Mouse (Mus musculus): ENCODE results near the gene Zbtb9. TPM values are rescaled to one million over a fixed set of nuclear protein-coding genes. Genes with fewer than 3 reads are reported as not detected.

Gene Zbtb9
- polyA plus RNA-seq, 1 experiment from 2014 or later = 10.1 TPM

GRCm38 (mm10) chr17:26983382-26983781 is 10.4 kb downstream of the Zbtb9 start:
- no peaks in the 10 kb centered on the region for H3K9me3 ChIP-seq (replicated peaks; ENCODE audit: control insufficient read depth, low read length)
- H3K9ac ChIP-seq (replicated peaks; ENCODE audit: low read length) = no peak overlapping the region
- 93% methylated on average over 4 of the region's 4 CpGs for WGBS
- no peak for ATAC-seq (replicated peaks; ENCODE audit: insufficient number of reproducible peaks, low FRiP score, low TSS enrichment, low read depth)
- H3K4me3 ChIP-seq (ENCODE audit: low read depth, low read length) = no peak overlapping the region
- no peaks in the 10 kb centered on the region for H3K4me1 ChIP-seq (ENCODE audit: control insufficient read depth, insufficient read depth, low read length)
- DNase-seq (ENCODE audit: low spot score) = no peak
- H3K36me3 ChIP-seq (replicated peaks; ENCODE audit: control insufficient read depth, insufficient read depth, low read depth, low read length) = no peaks in the 10 kb centered on the region; the same call in 1 of the 2 replicates
- no peak overlapping the region for H3K27ac ChIP-seq (replicated peaks; ENCODE audit: low read depth, low read length)
- H3K4me2 ChIP-seq (ENCODE audit: low read depth, low read length) = no peak overlapping the region
- H3K27me3 ChIP-seq (ENCODE audit: control insufficient read depth, insufficient read depth, low read length) = no peaks in the 10 kb centered on the region

GRCm38 (mm10) chr17:26985503-26986179 is 12.7 kb downstream of the Zbtb9 start:
- Histone ChIP-seq H3K4me2 (ENCODE audit: low read depth, low read length) (no peak overlapping the region), H3K27me3 (ENCODE audit: control insufficient read depth, insufficient read depth, low read length) (no peaks in the 10 kb centered on the region), H3K9ac (replicated peaks; ENCODE audit: low read length) (no peak overlapping the region), H3K4me1 (ENCODE audit: control insufficient read depth, insufficient read depth, low read length) (no peaks in the 10 kb centered on the region), H3K9me3 (replicated peaks; ENCODE audit: control insufficient read depth, low read length) (no peaks in the 10 kb centered on the region), H3K27ac (replicated peaks; ENCODE audit: low read depth, low read length) (no peak overlapping the region), H3K4me3 (ENCODE audit: low read depth, low read length) (no peak overlapping the region), H3K36me3 (replicated peaks; ENCODE audit: control insufficient read depth, insufficient read depth, low read depth, low read length) (no peaks in the 10 kb centered on the region)
- ATAC-seq (replicated peaks; ENCODE audit: insufficient number of reproducible peaks, low FRiP score, low TSS enrichment, low read depth) (no peak), DNase-seq (ENCODE audit: low spot score) (no peak)
- 86% methylated on average over 10 of the region's 10 CpGs for WGBS

- no peaks in the 10 kb centered on the region for H3K27me3 ChIP-seq (ENCODE audit: control insufficient read depth, insufficient read depth, low read length)
- no peak overlapping the region for H3K9ac ChIP-seq (replicated peaks; ENCODE audit: low read length)
- no peak overlapping the region for H3K27ac ChIP-seq (replicated peaks; ENCODE audit: low read depth, low read length)
- no peak overlapping the region for H3K4me2 ChIP-seq (ENCODE audit: low read depth, low read length)
- no peaks in the 10 kb centered on the region for H3K9me3 ChIP-seq (replicated peaks; ENCODE audit: control insufficient read depth, low read length)
- no peak for ATAC-seq (replicated peaks; ENCODE audit: insufficient number of reproducible peaks, low FRiP score, low TSS enrichment, low read depth)
- no peaks in the 10 kb centered on the region for H3K36me3 ChIP-seq (replicated peaks; ENCODE audit: control insufficient read depth, insufficient read depth, low read depth, low read length)
- no peak for DNase-seq (ENCODE audit: low spot score)
- no peaks in the 10 kb centered on the region for H3K4me1 ChIP-seq (ENCODE audit: control insufficient read depth, insufficient read depth, low read length)
- H3K4me3 ChIP-seq (ENCODE audit: low read depth, low read length) = no peak overlapping the region
Observed at GRCm38 (mm10) chr17:26990521-26990920, 17.6 kb downstream of the Zbtb9 start.

- no peaks in the 10 kb centered on the region for H3K4me1 ChIP-seq (ENCODE audit: control insufficient read depth, insufficient read depth, low read length)
- H3K27me3 ChIP-seq (ENCODE audit: control insufficient read depth, insufficient read depth, low read length) = no peaks in the 10 kb centered on the region
- ATAC-seq (replicated peaks; ENCODE audit: insufficient number of reproducible peaks, low FRiP score, low TSS enrichment, low read depth) (no peak), DNase-seq (ENCODE audit: low spot score) (no peak)
- H3K4me2 ChIP-seq (ENCODE audit: low read depth, low read length) = no peak overlapping the region
- WGBS = 88% methylated on average over 14 of the region's 14 CpGs
- no peaks in the 10 kb centered on the region for H3K9me3 ChIP-seq (replicated peaks; ENCODE audit: control insufficient read depth, low read length)
- H3K36me3 ChIP-seq (replicated peaks; ENCODE audit: control insufficient read depth, insufficient read depth, low read depth, low read length) = no peaks in the 10 kb centered on the region
- no peak overlapping the region for H3K9ac ChIP-seq (replicated peaks; ENCODE audit: low read length)
- no peak overlapping the region for H3K27ac ChIP-seq (replicated peaks; ENCODE audit: low read depth, low read length)
- no peak overlapping the region for H3K4me3 ChIP-seq (ENCODE audit: low read depth, low read length)
Observed at GRCm38 (mm10) chr17:26994410-26994809, 21.4 kb downstream of the Zbtb9 start.

- Histone ChIP-seq H3K4me2 (ENCODE audit: low read depth, low read length) (no peak overlapping the region), H3K4me3 (ENCODE audit: low read depth, low read length) (no peak overlapping the region), H3K9me3 (replicated peaks; ENCODE audit: control insufficient read depth, low read length) (no peaks in the 10 kb centered on the region), H3K36me3 (replicated peaks; ENCODE audit: control insufficient read depth, insufficient read depth, low read depth, low read length) (no peaks in the 10 kb centered on the region), H3K27me3 (ENCODE audit: control insufficient read depth, insufficient read depth, low read length) (no peaks in the 10 kb centered on the region), H3K4me1 (ENCODE audit: control insufficient read depth, insufficient read depth, low read length) (no peaks in the 10 kb centered on the region), H3K9ac (replicated peaks; ENCODE audit: low read length) (no peak overlapping the region), H3K27ac (replicated peaks; ENCODE audit: low read depth, low read length) (no peak overlapping the region)
- DNase-seq (ENCODE audit: low spot score) = no peak
- WGBS = 80% methylated on average over 6 of the region's 6 CpGs
- no peak for ATAC-seq (replicated peaks; ENCODE audit: insufficient number of reproducible peaks, low FRiP score, low TSS enrichment, low read depth)
Observed at GRCm38 (mm10) chr17:26995006-26995405, 22.0 kb downstream of the Zbtb9 start.

- no peak for ATAC-seq (replicated peaks; ENCODE audit: insufficient number of reproducible peaks, low FRiP score, low TSS enrichment, low read depth)
- WGBS = 74% methylated on average over 8 of the region's 8 CpGs
Observed at GRCm38 (mm10) chr17:26995562-26995961, 22.6 kb downstream of the Zbtb9 start.

GRCm38 (mm10) chr17:26997661-26998060 is 24.7 kb downstream of the Zbtb9 start:
- no peak overlapping the region for H3K4me3 ChIP-seq (ENCODE audit: low read depth, low read length)
- no peak overlapping the region for H3K27ac ChIP-seq (replicated peaks; ENCODE audit: low read depth, low read length)

More at GRCm38 (mm10) chr17:26995562-26995961, 22.6 kb downstream of the Zbtb9 start:
- DNase-seq (ENCODE audit: low spot score) = no peak
- Histone ChIP-seq H3K4me3 (ENCODE audit: low read depth, low read length) (no peak overlapping the region), H3K4me1 (ENCODE audit: control insufficient read depth, insufficient read depth, low read length) (no peaks in the 10 kb centered on the region), H3K9ac (replicated peaks; ENCODE audit: low read length) (no peak overlapping the region), H3K9me3 (replicated peaks; ENCODE audit: control insufficient read depth, low read length) (no peaks in the 10 kb centered on the region), H3K36me3 (replicated peaks; ENCODE audit: control insufficient read depth, insufficient read depth, low read depth, low read length) (no peaks in the 10 kb centered on the region), H3K4me2 (ENCODE audit: low read depth, low read length) (no peak overlapping the region), H3K27ac (replicated peaks; ENCODE audit: low read depth, low read length) (no peak overlapping the region), H3K27me3 (ENCODE audit: control insufficient read depth, insufficient read depth, low read length) (no peaks in the 10 kb centered on the region)

GRCm38 (mm10) chr17:26998283-26998682 is 25.3 kb downstream of the Zbtb9 start:
- DNase-seq (ENCODE audit: low spot score) (no peak), ATAC-seq (replicated peaks; ENCODE audit: insufficient number of reproducible peaks, low FRiP score, low TSS enrichment, low read depth) (no peak)
- no peaks in the 10 kb centered on the region for H3K4me1 ChIP-seq (ENCODE audit: control insufficient read depth, insufficient read depth, low read length)
- H3K27ac ChIP-seq (replicated peaks; ENCODE audit: low read depth, low read length) = no peak overlapping the region
- no peak overlapping the region for H3K4me2 ChIP-seq (ENCODE audit: low read depth, low read length)
- H3K9ac ChIP-seq (replicated peaks; ENCODE audit: low read length) = no peak overlapping the region
- no peaks in the 10 kb centered on the region for H3K27me3 ChIP-seq (ENCODE audit: control insufficient read depth, insufficient read depth, low read length)
- H3K36me3 ChIP-seq (replicated peaks; ENCODE audit: control insufficient read depth, insufficient read depth, low read depth, low read length) = no peaks in the 10 kb centered on the region
- no peaks in the 10 kb centered on the region for H3K9me3 ChIP-seq (replicated peaks; ENCODE audit: control insufficient read depth, low read length)
- WGBS = 92% methylated on average over 15 of the region's 15 CpGs
- H3K4me3 ChIP-seq (ENCODE audit: low read depth, low read length) = no peak overlapping the region

More at GRCm38 (mm10) chr17:26997661-26998060, 24.7 kb downstream of the Zbtb9 start:
- Histone ChIP-seq H3K4me2 (ENCODE audit: low read depth, low read length) (no peak overlapping the region), H3K9me3 (replicated peaks; ENCODE audit: control insufficient read depth, low read length) (no peaks in the 10 kb centered on the region), H3K36me3 (replicated peaks; ENCODE audit: control insufficient read depth, insufficient read depth, low read depth, low read length) (no peaks in the 10 kb centered on the region), H3K4me1 (ENCODE audit: control insufficient read depth, insufficient read depth, low read length) (no peaks in the 10 kb centered on the region), H3K27me3 (ENCODE audit: control insufficient read depth, insufficient read depth, low read length) (no peaks in the 10 kb centered on the region), H3K9ac (replicated peaks; ENCODE audit: low read length) (no peak overlapping the region)
- WGBS = 80% methylated on average over 4 of the region's 4 CpGs
- no peak for DNase-seq (ENCODE audit: low spot score)
- ATAC-seq (replicated peaks; ENCODE audit: insufficient number of reproducible peaks, low FRiP score, low TSS enrichment, low read depth) = no peak

Data from embryonic facial prominence, embryonic 11.5 days (tissue).